Mouse (Mus musculus): Measurements from ENCODE around the gene Agbl5. TPM values are rescaled to one million over a fixed set of nuclear protein-coding genes. Genes with fewer than 3 reads are reported as not detected.

The Agbl5 gene
- polyA plus RNA-seq, 1 experiment from 2014 or later = 21.1 TPM

GRCm38 (mm10) chr5:30914849-30915248 is 26.4 kb downstream of the Agbl5 start:
- ATAC-seq (ENCODE audit: low FRiP score) = no peak
- Histone ChIP-seq H3K4me1 (peaks cover 22% of the 10 kb centered on the region), H3K27ac (replicated peaks) (no peak overlapping the region), H3K27me3 (replicated peaks) (no peaks in the 10 kb centered on the region), H3K9ac (replicated peaks) (no peak overlapping the region), H3K4me3 (replicated peaks) (peak overlapping the region; percentile 33), H3K9me3 (replicated peaks) (no peaks in the 10 kb centered on the region), H3K36me3 (no peaks in the 10 kb centered on the region), H3K4me2 (peak overlapping the region; percentile 49)
- WGBS = 81% methylated on average over 6 of the region's 6 CpGs

DNA sequence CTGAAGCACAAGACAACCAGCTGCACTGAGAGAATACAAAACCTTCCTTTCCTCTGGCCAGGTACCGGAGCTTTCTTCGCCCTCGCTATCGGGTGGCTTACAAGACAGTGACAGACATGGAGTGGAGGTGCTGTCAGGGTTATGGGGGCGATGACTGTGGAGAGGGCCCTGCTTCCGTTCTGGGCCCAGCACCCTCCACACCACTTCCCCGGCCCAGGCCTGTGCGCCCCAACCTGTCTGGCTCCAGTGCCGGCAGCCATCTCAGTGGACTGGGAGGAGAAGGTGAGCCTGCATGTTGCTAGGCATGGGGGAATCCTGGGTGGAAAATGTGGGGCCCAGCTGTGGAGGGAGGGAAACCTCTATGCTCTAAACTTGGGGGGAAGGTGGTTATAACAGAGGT is 27.0 kb downstream of the Agbl5 start:
- Histone ChIP-seq H3K9ac (replicated peaks) (no peak overlapping the region), H3K27ac (replicated peaks) (peak overlapping the region; percentile 52; the same call in 1 of the 2 replicates), H3K27me3 (replicated peaks) (no peaks in the 10 kb centered on the region), H3K4me1 (peaks cover 28% of the 10 kb centered on the region), H3K4me3 (replicated peaks) (peak overlapping the region; percentile 33), H3K4me2 (peak overlapping the region; percentile 49), H3K9me3 (replicated peaks) (no peaks in the 10 kb centered on the region), H3K36me3 (no peaks in the 10 kb centered on the region)
- 68% methylated on average over 9 of the region's 9 CpGs for WGBS
- peak; percentile 15 for ATAC-seq (ENCODE audit: low FRiP score)

- no peaks in the 10 kb centered on the region for H3K9me3 ChIP-seq (replicated peaks)
- H3K4me2 ChIP-seq = peak overlapping the region; percentile 49
- H3K9ac ChIP-seq (replicated peaks) = no peak overlapping the region
- ATAC-seq (ENCODE audit: low FRiP score) = peak; percentile 80
- H3K4me3 ChIP-seq (replicated peaks) = peak overlapping the region; percentile 33; the same call in 1 of the 2 replicates
- WGBS = 1% methylated on average over 7 of the region's 7 CpGs
- no peaks in the 10 kb centered on the region for H3K27me3 ChIP-seq (replicated peaks)
- H3K36me3 ChIP-seq = no peaks in the 10 kb centered on the region
- peak overlapping the region; percentile 64 for H3K27ac ChIP-seq (replicated peaks)
- H3K4me1 ChIP-seq = peaks cover 33% of the 10 kb centered on the region
Observed at GRCm38 (mm10) chr5:30915974-30916433, 27.5 kb downstream of the Agbl5 start.

DNA sequence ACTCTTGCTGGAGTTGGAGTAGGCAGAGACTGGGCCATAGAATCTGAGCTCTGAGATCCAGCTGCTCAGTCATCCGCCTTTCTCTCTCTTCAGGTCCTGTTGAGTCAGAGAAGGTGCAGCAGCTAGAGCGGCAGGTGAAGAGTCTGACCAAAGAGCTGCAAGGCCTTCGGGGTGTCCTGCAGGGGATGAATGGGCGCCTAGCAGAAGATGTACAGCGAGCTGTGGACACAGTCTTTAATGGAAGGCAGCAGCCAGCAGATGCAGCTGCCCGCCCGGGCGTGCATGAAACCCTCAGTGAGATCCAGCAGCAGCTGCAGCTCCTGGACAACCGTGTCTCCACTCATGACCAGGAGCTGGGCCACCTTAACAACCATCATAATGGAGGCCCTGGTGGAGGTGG is 28.3 kb downstream of the Agbl5 start:
- peaks cover 41% of the 10 kb centered on the region for H3K4me1 ChIP-seq
- H3K4me2 ChIP-seq = no peak overlapping the region
- ATAC-seq (ENCODE audit: low FRiP score) = no peak
- no peak overlapping the region for H3K9ac ChIP-seq (replicated peaks)
- 98% methylated on average over 9 of the region's 9 CpGs for WGBS
- H3K36me3 ChIP-seq = no peaks in the 10 kb centered on the region
- H3K9me3 ChIP-seq (replicated peaks) = no peaks in the 10 kb centered on the region
- no peak overlapping the region for H3K27ac ChIP-seq (replicated peaks)
- H3K4me3 ChIP-seq (replicated peaks) = no peak overlapping the region
- H3K27me3 ChIP-seq (replicated peaks) = no peaks in the 10 kb centered on the region

DNA sequence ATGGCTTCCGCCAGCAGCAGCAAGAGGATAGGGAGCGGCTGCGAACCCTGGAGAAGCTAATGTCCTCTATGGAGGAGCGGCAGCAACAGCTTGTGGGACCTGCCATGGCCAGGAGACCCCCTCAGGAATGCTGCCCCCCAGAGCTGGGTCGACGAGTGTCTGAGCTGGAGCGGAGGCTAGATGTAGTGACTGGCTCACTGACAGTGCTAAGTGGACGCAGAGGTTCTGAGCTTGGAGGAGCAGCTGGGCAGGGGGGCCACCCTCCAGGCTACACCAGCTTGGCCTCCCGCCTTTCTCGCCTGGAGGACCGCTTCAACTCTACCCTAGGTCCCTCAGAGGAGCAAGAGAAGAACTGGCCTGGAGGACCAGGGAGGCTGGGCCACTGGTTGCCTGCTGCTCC is 28.9 kb downstream of the Agbl5 start:
- H3K4me2 ChIP-seq = no peak overlapping the region
- H3K4me3 ChIP-seq (replicated peaks) = no peak overlapping the region
- H3K27me3 ChIP-seq (replicated peaks) = no peaks in the 10 kb centered on the region
- 90% methylated on average over 11 of the region's 11 CpGs for WGBS
- no peak for ATAC-seq (ENCODE audit: low FRiP score)
- peaks cover 44% of the 10 kb centered on the region for H3K4me1 ChIP-seq
- no peaks in the 10 kb centered on the region for H3K36me3 ChIP-seq
- no peak overlapping the region for H3K27ac ChIP-seq (replicated peaks)
- H3K9me3 ChIP-seq (replicated peaks) = no peaks in the 10 kb centered on the region
- no peak overlapping the region for H3K9ac ChIP-seq (replicated peaks)

DNA sequence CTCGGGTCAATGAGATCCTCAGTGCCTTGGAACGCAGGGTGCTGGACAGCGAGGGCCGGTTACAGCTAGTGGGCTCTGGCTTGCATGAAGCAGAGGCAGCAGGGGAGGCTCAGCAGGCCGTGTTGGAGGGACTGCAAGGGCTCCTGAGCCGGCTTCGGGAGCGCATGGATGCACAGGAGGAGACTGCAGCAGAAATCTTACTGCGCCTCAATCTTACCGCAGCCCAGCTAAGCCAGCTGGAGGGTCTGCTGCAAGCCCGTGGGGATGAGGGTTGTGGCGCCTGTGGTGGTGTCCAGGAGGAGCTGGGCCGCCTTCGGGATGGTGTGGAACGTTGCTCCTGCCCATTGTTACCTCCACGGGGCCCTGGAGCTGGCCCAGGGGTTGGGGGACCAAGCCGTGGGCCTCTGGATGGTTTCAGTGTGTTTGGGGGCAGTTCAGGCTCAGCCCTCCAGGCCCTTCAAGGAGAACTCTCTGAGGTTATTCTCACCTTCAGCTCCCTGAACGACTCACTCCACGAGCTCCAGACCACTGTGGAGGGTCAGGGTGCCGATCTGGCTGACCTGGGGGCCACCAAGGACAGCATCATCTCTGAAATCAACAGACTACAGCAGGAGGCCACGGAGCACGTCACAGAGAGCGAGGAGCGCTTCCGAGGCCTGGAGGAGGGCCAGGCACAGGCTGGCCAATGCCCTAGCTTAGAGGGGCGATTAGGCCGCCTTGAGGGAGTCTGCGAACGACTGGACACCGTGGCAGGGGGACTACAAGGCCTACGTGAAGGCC is 29.6 kb downstream of the Agbl5 start:
- no peak overlapping the region for H3K27ac ChIP-seq (replicated peaks)
- ATAC-seq (ENCODE audit: low FRiP score) = no peak
- no peaks in the 10 kb centered on the region for H3K36me3 ChIP-seq
- no peaks in the 10 kb centered on the region for H3K27me3 ChIP-seq (replicated peaks)
- no peaks in the 10 kb centered on the region for H3K9me3 ChIP-seq (replicated peaks)
- peaks cover 42% of the 10 kb centered on the region for H3K4me1 ChIP-seq
- H3K4me2 ChIP-seq = no peak overlapping the region
- H3K9ac ChIP-seq (replicated peaks) = no peak overlapping the region
- WGBS = 88% methylated on average over 31 of the region's 31 CpGs
- no peak overlapping the region for H3K4me3 ChIP-seq (replicated peaks)

DNA sequence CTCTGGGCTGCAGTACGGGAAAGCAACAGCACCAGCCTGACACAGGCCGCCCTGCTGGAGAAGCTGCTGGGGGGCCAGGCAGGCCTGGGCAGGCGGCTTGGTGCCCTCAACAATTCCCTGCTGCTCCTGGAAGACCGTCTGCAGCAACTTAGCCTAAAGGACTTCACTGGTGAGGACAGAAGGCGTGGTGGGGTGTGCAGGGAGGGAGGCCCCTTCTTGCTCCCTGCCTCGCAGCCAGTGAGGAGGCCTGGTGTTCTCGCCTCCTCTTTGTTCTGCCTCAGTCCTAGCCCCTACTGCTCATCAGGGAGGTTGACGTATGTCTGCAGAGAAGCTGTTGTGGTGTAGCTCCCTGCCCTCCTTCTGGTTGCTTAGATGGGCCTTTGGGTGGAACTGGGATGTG is 30.2 kb downstream of the Agbl5 start:
- peaks cover 40% of the 10 kb centered on the region for H3K4me1 ChIP-seq
- 81% methylated on average over 8 of the region's 8 CpGs for WGBS

DNA sequence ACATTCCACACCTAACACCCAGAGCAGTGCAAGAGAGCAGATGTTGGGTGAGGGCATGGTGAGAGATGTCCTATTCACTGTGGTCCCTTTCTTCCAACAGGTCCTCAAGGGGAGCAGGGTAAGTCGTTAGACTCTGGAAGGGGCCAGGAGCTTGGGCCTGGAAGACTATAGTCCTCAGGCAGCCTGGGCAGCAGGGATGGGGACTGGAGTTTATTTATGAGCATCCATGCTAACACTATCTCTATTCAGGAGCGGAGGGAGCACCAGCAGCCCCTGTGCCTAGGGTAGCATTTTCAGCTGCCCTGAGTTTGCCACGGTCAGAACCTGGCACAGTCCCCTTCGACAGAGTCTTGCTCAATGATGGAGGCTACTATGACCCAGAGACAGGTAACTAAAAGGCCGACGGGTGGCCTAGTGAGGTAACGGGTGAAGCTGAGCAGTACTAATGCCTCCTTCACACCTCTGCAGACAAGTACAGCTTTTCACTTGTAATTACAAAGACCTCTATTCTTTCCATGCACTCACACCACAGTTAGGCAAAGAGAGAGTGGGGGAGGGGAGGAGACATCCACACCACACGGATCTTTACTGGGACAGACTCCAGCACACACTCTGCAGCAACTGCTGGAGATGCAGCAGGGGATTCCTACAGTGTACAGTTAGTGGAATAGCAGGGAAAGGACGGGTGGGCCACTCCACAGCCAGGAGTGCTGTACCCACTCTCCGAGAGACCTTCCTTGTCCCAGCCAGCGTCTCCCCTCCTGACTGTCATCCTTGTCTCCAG is 31.5 kb downstream of the Agbl5 start:
- H3K4me2 ChIP-seq = peak overlapping the region; percentile 91; the same call in 1 of the 2 replicates
- WGBS = 61% methylated on average over 11 of the region's 11 CpGs

More for the DNA sequence above, 30.2 kb downstream of the Agbl5 start:
- Histone ChIP-seq H3K4me2 (no peak overlapping the region), H3K9me3 (replicated peaks) (no peaks in the 10 kb centered on the region), H3K27ac (replicated peaks) (no peak overlapping the region), H3K27me3 (replicated peaks) (no peaks in the 10 kb centered on the region), H3K4me3 (replicated peaks) (no peak overlapping the region), H3K36me3 (no peaks in the 10 kb centered on the region), H3K9ac (replicated peaks) (no peak overlapping the region)
- ATAC-seq (ENCODE audit: low FRiP score) = no peak

GRCm38 (mm10) chr5:30920621-30921020 is 32.1 kb downstream of the Agbl5 start:
- no peaks in the 10 kb centered on the region for H3K36me3 ChIP-seq
- H3K4me3 ChIP-seq (replicated peaks) = no peak overlapping the region
- no peak overlapping the region for H3K27ac ChIP-seq (replicated peaks)
- H3K4me1 ChIP-seq = peaks cover 37% of the 10 kb centered on the region
- no peak overlapping the region for H3K9ac ChIP-seq (replicated peaks)
- H3K9me3 ChIP-seq (replicated peaks) = no peaks in the 10 kb centered on the region
- H3K27me3 ChIP-seq (replicated peaks) = no peaks in the 10 kb centered on the region
- ATAC-seq (ENCODE audit: low FRiP score) = no peak
- 61% methylated on average over 19 of the region's 19 CpGs for WGBS
- H3K4me2 ChIP-seq = peak overlapping the region; percentile 91

More for the DNA sequence above, 31.5 kb downstream of the Agbl5 start:
- no peaks in the 10 kb centered on the region for H3K36me3 ChIP-seq
- H3K27me3 ChIP-seq (replicated peaks) = no peaks in the 10 kb centered on the region
- no peak for ATAC-seq (ENCODE audit: low FRiP score)
- no peaks in the 10 kb centered on the region for H3K9me3 ChIP-seq (replicated peaks)
- H3K27ac ChIP-seq (replicated peaks) = 0 out of 2 replicates have a peak overlapping the region, but pooled peaks have one; percentile 9
- no peak overlapping the region for H3K4me3 ChIP-seq (replicated peaks)
- peaks cover 40% of the 10 kb centered on the region for H3K4me1 ChIP-seq
- H3K9ac ChIP-seq (replicated peaks) = no peak overlapping the region

DNA sequence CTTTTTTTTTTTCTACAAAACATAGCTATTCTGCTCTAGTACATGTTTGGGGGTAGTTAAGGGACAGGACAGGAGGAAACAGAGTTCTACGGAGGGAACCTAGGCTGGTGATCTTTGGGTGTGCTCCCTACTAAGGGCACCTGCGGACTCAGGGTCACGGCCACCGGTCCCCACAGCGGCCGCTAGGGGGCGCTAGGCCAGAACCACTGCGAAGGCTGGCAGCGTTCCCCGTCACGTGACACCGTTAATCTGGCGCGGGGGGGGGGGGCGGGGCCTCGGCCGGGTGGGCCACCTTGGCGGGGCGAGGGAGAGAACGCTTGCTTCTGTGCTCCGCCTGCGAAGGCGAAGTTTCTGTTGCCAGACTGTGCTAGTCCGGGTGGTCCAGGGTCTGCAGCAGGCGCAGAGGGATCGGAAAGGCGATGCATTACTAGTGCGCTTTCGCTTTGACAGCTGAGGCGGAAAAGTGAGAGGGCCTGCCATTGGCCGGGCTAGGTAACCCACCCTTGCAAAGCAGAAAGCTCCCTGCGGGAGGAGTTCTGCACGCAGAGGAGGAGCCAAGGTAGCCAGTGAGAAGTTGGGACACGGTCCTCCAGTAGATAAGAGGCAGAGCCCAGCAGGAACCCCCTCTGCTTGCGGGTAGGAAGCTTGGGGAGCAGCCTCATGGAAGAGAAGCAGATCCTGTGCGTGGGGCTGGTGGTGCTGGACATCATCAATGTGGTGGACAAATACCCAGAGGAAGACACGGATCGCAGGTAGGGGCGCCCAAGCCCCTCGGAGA is 33.0 kb downstream of the Agbl5 start, which contains the start of gene Khk:
TSS of gene Khk (plus strand) at position 176 of the 778 bp plus-strand sequence.
- peak; percentile 74 for ATAC-seq (ENCODE audit: low FRiP score)
- no peaks in the 10 kb centered on the region for H3K27me3 ChIP-seq (replicated peaks)

DNA sequence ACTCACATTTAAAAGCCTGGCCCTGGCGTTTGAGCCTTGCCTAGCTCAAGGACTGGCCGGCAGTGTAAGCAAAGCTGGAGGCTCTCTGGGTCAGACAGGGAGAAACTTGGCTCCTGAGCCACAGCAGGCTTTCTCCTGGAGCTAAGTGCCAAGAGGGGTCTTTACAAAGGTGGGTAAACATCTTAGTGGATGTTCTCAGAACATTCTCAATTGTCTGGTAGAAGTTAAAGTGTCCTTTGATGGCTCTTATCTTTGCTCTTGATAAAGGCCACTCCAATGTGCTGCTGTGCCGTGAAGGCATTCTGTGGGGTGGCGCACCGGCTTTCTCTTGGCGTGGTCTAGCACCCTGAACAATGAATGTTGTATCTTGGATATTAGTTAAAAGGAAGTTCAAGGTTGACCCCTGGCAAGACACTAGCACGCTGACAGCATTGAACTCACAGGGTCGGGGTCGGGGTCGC is 34.1 kb downstream of the Agbl5 start:
- WGBS = 75% methylated on average over 10 of the region's 10 CpGs

More for the DNA sequence above, 33.0 kb downstream of the Agbl5 start, which contains the start of gene Khk:
- WGBS = 1% methylated on average over 36 of the region's 40 CpGs
- Histone ChIP-seq H3K36me3 (no peaks in the 10 kb centered on the region), H3K4me2 (peak within 1 kb of the TSS; percentile 91), H3K9me3 (replicated peaks) (no peaks in the 10 kb centered on the region), H3K4me3 (replicated peaks) (peak within 1 kb of the TSS; percentile 57), H3K27ac (replicated peaks) (peak within 1 kb of the TSS; percentile 76), H3K4me1 (peaks cover 29% of the 10 kb centered on the region), H3K9ac (replicated peaks) (peak within 1 kb of the TSS; percentile 64)

More for the DNA sequence above, 34.1 kb downstream of the Agbl5 start:
- Histone ChIP-seq H3K4me2 (peak overlapping the region; percentile 91), H3K27me3 (replicated peaks) (no peaks in the 10 kb centered on the region), H3K27ac (replicated peaks) (no peak overlapping the region), H3K4me1 (peaks cover 30% of the 10 kb centered on the region), H3K36me3 (no peaks in the 10 kb centered on the region), H3K9me3 (replicated peaks) (no peaks in the 10 kb centered on the region), H3K4me3 (replicated peaks) (peak overlapping the region; percentile 57), H3K9ac (replicated peaks) (peak overlapping the region; percentile 64)
- no peak for ATAC-seq (ENCODE audit: low FRiP score)
